Mouse (Mus musculus): ENCODE data around the gene H2-K1.
"Not testable (repeated sequence)": the region's sequence is repeated elsewhere in the genome, so short reads cannot be mapped to it uniquely, and the experiment has no call there.

- not testable (repeated sequence) for TF ChIP-seq TAL1 (conservative IDR thresholded peaks at IDR 0.05; ENCODE audit: low read depth, low read length); CTCF (IDR thresholded peaks at IDR 0.05; ENCODE audit: low read depth, low read length); GATA1 (IDR thresholded peaks at IDR 0.05; ENCODE audit: borderline replicate concordance, low read length); POLR2AphosphoS5 (IDR thresholded peaks at IDR 0.05; ENCODE audit: insufficient replicate concordance, low read depth, low read length)
Observed at GRCm38 (mm10) chr17:34000796-34001195, 649 bp upstream of the H2-K1 start.

Data from G1E (cell line).